Mouse (Mus musculus) embryonic facial prominence, embryonic 15.5 days (tissue): ENCODE measurements around the gene Hist2h2bb. TPM values are rescaled to one million over a fixed set of nuclear protein-coding genes. Genes with fewer than 3 reads are reported as not detected.
"Not testable (repeated sequence)": the region's sequence is repeated elsewhere in the genome, so short reads cannot be mapped to it uniquely, and the experiment has no call there.

ENCODE experiments used
- ATAC-seq: fragments of 200-750 bp; cut with Nextera tagmentation; 2 replicates; pipeline ENCODE4 v1.8.0; 2017; ENCODE audit warnings: low read depth, moderate TSS enrichment; ENCODE audit not compliant: insufficient number of reproducible peaks, low FRiP score, low TSS enrichment
- H3K27ac ChIP-seq: fragments of 300-500 bp; sonication (generic); replicated peaks from 2 replicates; pipeline ENCODE4 v1.5.1; 2015; ENCODE audit warnings: mild to moderate bottlenecking, inconsistent platforms
- H3K27me3 ChIP-seq: fragments of 300-500 bp; sonication (generic); 2 replicates; pipeline ENCODE4 v1.6.1; 2015; ENCODE audit warnings: inconsistent platforms
- H3K36me3 ChIP-seq: fragments of 300-500 bp; sonication (generic); 2 replicates; pipeline ENCODE4 v1.6.1; 2015; ENCODE audit warnings: mild to moderate bottlenecking, inconsistent platforms
- H3K4me1 ChIP-seq: fragments of 300-500 bp; sonication (generic); 2 replicates; pipeline ENCODE4 v1.6.1; 2015; ENCODE audit warnings: inconsistent platforms
- H3K4me2 ChIP-seq: fragments of 300-500 bp; sonication (generic); replicated peaks from 2 replicates; pipeline ENCODE4 v1.6.1; 2015; ENCODE audit warnings: mild to moderate bottlenecking, inconsistent platforms
- H3K4me3 ChIP-seq: fragments of 300-500 bp; sonication (generic); replicated peaks from 2 replicates; pipeline ENCODE4 v1.5.1; 2015; ENCODE audit warnings: mild to moderate bottlenecking, inconsistent platforms
- H3K9ac ChIP-seq: fragments of 300-500 bp; sonication (generic); 2 replicates; pipeline ENCODE4 v1.6.1; 2015; ENCODE audit warnings: inconsistent platforms
- H3K9me3 ChIP-seq: fragments of 300-500 bp; sonication (generic); replicated peaks from 2 replicates; pipeline ENCODE4 v1.6.1; 2016; ENCODE audit warnings: inconsistent platforms
- WGBS: fragments of 180-500 bp; shearing (Covaris S2); methylation state at CpG from one replicate; pipeline ENCODE4 v1.1.7; 2015; 5-methylcytosine and 5-hydroxymethylcytosine counted together
- polyA plus RNA-seq: library from polyadenylated mRNA; unstranded; fragments of >200 nt; fragmentation: Nextera tagmentation; extraction: Ambion mirVana; gene quantifications from 2 replicates; pipeline ENCODE4 v1.2.1, GENCODE M21; 2015

The Hist2h2bb gene
- polyA plus RNA-seq, 1 experiment from 2014 or later, result 7.0 TPM

DNA sequence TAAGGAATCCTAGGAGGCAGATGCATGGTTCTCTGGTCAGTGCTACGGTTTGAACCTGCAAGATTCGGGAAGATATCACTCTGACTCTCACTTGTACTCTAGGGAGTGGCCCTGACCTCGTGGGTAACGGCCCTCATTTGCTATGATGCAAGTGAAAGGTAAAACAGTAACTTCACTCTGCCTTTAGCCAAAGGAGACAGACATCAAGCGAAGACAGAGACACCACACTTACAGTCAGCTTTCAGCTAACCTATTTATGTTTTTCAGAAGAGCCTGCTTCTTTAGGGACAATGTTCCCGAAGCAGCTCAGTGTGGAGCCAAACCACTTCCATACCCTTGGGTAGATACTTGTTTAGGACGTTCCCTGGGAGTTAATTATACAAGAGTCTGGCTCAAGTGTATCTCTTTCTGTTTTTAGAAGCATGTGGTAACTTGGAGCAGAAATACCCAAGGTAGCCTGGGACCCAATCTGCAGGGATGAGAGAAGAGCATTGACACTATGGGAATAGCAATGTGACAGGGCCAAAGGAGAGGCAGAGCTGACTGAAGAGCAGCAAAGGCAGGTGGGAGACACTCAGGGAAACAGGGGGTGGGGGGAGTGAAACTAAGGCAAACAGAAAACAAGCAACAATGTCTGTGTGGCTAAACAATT, 25.5 kb upstream of the Hist2h2bb start:
- peak overlapping the region; percentile 54 for H3K4me3 ChIP-seq
- no peaks in the 10 kb centered on the region for H3K27me3 ChIP-seq
- H3K4me1 ChIP-seq, result peaks cover 30% of the 10 kb centered on the region
- ATAC-seq, result no peak
- H3K9ac ChIP-seq, result 0 out of 2 replicates have a peak overlapping the region, but pooled peaks have one; percentile 64
- H3K27ac ChIP-seq, result peak overlapping the region; percentile 99
- no peaks in the 10 kb centered on the region for H3K36me3 ChIP-seq
- H3K9me3 ChIP-seq, result no peaks in the 10 kb centered on the region
- 75% methylated on average over 7 of the region's 7 CpGs for WGBS
- peak overlapping the region; percentile 60 for H3K4me2 ChIP-seq

DNA sequence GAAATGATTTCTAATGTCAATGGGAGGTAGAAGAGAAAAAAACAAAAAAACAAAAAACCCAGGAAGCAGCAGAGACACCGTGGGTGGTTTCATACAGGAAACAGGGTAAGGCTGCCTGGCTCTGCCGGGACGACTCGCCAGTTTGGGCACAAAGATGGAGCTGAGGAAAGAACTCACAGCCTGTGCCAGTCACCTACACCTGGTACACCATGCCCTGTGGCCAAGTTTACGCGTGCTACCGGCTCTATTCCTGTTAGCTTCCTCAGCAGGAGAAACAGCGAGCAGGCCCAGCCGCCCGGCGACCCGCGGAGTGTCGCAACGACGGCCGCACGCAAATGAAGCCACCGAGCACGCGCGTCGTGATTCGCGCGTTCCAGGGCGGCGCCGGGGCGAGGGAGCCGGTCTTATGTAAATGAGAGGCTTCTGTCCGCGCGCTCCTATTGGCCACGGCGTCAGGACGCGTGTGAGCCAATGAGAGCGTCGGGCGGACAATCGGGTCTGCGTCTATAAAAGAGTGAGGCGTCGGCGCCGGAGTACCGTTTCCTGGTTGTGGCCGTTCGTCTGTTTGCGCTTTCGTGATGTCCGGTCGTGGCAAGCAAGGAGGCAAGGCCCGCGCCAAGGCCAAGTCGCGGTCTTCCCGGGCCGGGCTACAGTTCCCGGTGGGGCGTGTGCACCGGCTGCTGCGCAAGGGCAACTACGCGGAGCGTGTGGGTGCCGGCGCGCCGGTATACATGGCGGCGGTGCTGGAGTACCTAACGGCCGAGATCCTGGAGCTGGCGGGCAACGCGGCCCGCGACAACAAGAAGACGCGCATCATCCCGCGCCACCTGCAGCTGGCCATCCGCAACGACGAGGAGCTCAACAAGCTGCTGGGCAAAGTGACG, 24.3 kb upstream of the Hist2h2bb start, which contains the start of gene Hist2h2aa1:
Gene Hist2h2aa1 (plus strand): TSS at position 495 of the 884 bp plus-strand sequence.
- peak within 1 kb of the TSS; percentile 60 for H3K4me2 ChIP-seq

GRCm38 (mm10) chr3:96246018-96246417, 23.5 kb upstream of the Hist2h2bb start:
- ATAC-seq, H3K27me3 ChIP-seq, H3K9me3 ChIP-seq, H3K36me3 ChIP-seq, H3K9ac ChIP-seq: not testable (repeated sequence)
- Histone ChIP-seq H3K27ac (peak overlapping the region; percentile 83; the same call in 1 of the 2 replicates), H3K4me3 (peak overlapping the region; percentile 36), H3K4me1 (peaks cover 27% of the 10 kb centered on the region), H3K4me2 (0 out of 2 replicates have a peak overlapping the region, but pooled peaks have one; percentile 25)
- under 1% methylated on average over 11 of the region's 21 CpGs for WGBS

More for the DNA sequence above, 24.3 kb upstream of the Hist2h2bb start, which contains the start of gene Hist2h2aa1:
- H3K9ac ChIP-seq, result peak within 1 kb of the TSS; percentile 64
- H3K9me3 ChIP-seq, H3K27me3 ChIP-seq, H3K36me3 ChIP-seq: not testable (repeated sequence)
- H3K27ac ChIP-seq, result peak within 1 kb of the TSS; percentile 99
- peak within 1 kb of the TSS; percentile 54 for H3K4me3 ChIP-seq
- peaks cover 31% of the 10 kb centered on the region for H3K4me1 ChIP-seq
- 0% methylated on average over 21 of the region's 88 CpGs for WGBS
- peak; percentile 88 for ATAC-seq

DNA sequence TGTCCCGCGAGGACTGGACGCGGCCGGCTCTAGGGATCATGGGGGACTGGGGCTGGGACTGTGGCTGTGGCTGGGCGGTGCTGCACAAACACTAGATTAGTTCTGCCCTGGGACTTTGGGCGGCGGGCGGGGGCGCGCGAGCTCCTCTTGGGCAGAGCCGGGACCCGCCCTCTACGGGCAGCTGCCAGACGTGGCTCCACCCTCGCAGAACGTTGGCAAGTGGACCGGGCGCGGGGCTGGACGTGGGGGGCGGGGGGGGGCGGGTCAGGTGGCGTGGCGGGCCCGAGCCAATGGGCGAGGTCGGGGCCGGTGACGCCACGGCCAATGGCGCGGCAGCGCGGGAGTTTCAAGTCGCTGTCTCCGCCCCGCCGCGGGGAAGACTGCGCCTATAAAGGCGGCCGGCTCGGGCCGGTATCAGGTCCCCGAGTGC, 23.1 kb upstream of the Hist2h2bb start, which contains the start of gene Hist2h3c1:
Gene Hist2h3c1 (plus strand): TSS at position 259 of the 430 bp plus-strand sequence.
- H3K4me3 ChIP-seq, result peak within 1 kb of the TSS; percentile 41
- H3K27me3 ChIP-seq, H3K36me3 ChIP-seq, H3K9me3 ChIP-seq: not testable (repeated sequence)
- peak within 1 kb of the TSS; percentile 83; the same call in 1 of the 2 replicates for H3K27ac ChIP-seq
- peak within 1 kb of the TSS; percentile 40 for H3K9ac ChIP-seq
- peak; percentile 94 for ATAC-seq
- peaks cover 25% of the 10 kb centered on the region for H3K4me1 ChIP-seq
- peak within 1 kb of the TSS; percentile 44 for H3K4me2 ChIP-seq
- WGBS, result 0% methylated on average over 5 of the region's 47 CpGs

GRCm38 (mm10) chr3:96247356-96248140, 22.0 kb upstream of the Hist2h2bb start:
- Histone ChIP-seq H3K4me2 (peak overlapping the region; percentile 44), H3K27me3 (no peaks in the 10 kb centered on the region), H3K4me1 (peaks cover 22% of the 10 kb centered on the region), H3K9me3 (no peaks in the 10 kb centered on the region), H3K36me3 (no peaks in the 10 kb centered on the region), H3K27ac (0 out of 2 replicates have a peak overlapping the region, but pooled peaks have one; percentile 51), H3K4me3 (peak overlapping the region; percentile 41), H3K9ac (peak overlapping the region; percentile 40)
- WGBS, result 1% methylated on average over 11 of the region's 11 CpGs
- ATAC-seq, result no peak

GRCm38 (mm10) chr3:96248141-96249033, 21.2 kb upstream of the Hist2h2bb start:
- peaks cover 19% of the 10 kb centered on the region for H3K4me1 ChIP-seq
- 51% methylated on average over 6 of the region's 6 CpGs for WGBS
- no peaks in the 10 kb centered on the region for H3K27me3 ChIP-seq
- no peak for ATAC-seq
- peak overlapping the region; percentile 41 for H3K4me3 ChIP-seq
- H3K9me3 ChIP-seq, result no peaks in the 10 kb centered on the region
- H3K36me3 ChIP-seq, result no peaks in the 10 kb centered on the region
- no peak overlapping the region for H3K27ac ChIP-seq
- peak overlapping the region; percentile 44 for H3K4me2 ChIP-seq
- H3K9ac ChIP-seq, result no peak overlapping the region

DNA sequence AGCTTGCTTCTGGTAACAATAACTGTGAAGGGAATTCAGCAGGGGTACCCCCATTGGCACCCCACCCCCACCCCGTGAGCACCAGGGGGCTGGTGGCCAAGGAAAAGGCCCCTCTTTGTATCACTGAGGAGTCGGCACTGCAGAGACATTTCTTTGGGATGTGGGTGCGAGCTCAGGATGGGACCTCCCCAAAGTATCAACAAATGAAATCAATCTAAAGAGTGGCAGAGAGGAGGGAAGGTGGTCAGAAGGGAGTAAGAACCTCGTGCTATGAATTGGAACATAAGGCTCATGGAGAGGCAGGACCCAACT, 20.6 kb upstream of the Hist2h2bb start:
- H3K4me3 ChIP-seq, result peak overlapping the region; percentile 41; the same call in 1 of the 2 replicates
- no peak overlapping the region for H3K9ac ChIP-seq
- H3K9me3 ChIP-seq, result no peaks in the 10 kb centered on the region
- H3K36me3 ChIP-seq, result no peaks in the 10 kb centered on the region
- no peak for ATAC-seq
- no peaks in the 10 kb centered on the region for H3K27me3 ChIP-seq
- H3K4me2 ChIP-seq, result peak overlapping the region; percentile 44
- 53% methylated on average over 4 of the region's 4 CpGs for WGBS
- peaks cover 17% of the 10 kb centered on the region for H3K4me1 ChIP-seq
- H3K27ac ChIP-seq, result no peak overlapping the region

DNA sequence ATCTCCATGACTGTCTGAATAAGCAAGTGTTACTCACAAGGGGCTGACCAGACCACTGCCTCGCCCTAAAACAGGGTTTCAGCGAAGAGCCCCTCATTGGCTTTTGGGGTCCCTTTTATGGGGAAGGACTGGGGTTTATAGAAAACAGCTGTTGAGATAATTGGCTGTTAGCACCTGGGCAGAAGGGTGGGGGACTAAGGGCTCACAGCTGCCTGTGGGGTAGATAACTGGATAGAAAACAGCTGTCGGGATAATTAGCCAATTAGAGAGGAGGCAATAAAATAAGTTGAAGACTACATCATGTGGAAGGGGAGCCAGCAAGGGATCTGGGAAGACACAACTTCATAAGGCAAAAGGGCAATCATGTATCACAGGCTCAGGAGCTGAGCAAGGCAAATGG, 18.7 kb upstream of the Hist2h2bb start:
- peaks cover 15% of the 10 kb centered on the region; the same call in 1 of the 2 replicates for H3K4me1 ChIP-seq
- H3K9ac ChIP-seq, result no peak overlapping the region
- WGBS, result 49% methylated on average over 3 of the region's 3 CpGs
- no peaks in the 10 kb centered on the region for H3K27me3 ChIP-seq
- ATAC-seq, result no peak
- no peak overlapping the region for H3K4me3 ChIP-seq
- H3K4me2 ChIP-seq, result no peak overlapping the region
- H3K9me3 ChIP-seq, result no peaks in the 10 kb centered on the region
- H3K36me3 ChIP-seq, result no peaks in the 10 kb centered on the region
- H3K27ac ChIP-seq, result no peak overlapping the region

DNA sequence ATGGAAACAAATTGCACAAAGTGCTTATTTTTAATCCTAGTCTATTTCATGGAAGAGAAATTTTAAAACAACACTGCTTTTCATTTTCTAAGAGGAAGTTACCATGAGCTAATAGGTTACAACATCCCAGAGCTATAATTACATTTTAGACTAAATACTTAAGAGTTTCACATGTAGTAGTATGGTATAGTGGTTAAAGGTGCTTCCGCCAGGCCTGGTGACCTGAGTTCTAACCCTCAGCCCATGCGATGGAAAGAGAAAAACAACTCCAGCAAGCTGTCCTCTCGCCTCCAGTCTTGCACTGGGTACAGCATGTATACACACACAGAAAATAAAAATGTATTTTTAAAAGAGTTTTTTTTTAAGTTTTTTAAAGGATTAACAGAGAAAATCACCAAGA, 17.8 kb upstream of the Hist2h2bb start:
- no peak overlapping the region for H3K27ac ChIP-seq
- peaks cover 15% of the 10 kb centered on the region; the same call in 1 of the 2 replicates for H3K4me1 ChIP-seq
- WGBS, result 83% methylated on average over 3 of the region's 3 CpGs
- no peaks in the 10 kb centered on the region for H3K9me3 ChIP-seq
- H3K9ac ChIP-seq, result no peak overlapping the region
- no peaks in the 10 kb centered on the region for H3K36me3 ChIP-seq
- ATAC-seq, result no peak
- H3K4me3 ChIP-seq, result no peak overlapping the region
- H3K27me3 ChIP-seq, result no peaks in the 10 kb centered on the region
- no peak overlapping the region for H3K4me2 ChIP-seq

DNA sequence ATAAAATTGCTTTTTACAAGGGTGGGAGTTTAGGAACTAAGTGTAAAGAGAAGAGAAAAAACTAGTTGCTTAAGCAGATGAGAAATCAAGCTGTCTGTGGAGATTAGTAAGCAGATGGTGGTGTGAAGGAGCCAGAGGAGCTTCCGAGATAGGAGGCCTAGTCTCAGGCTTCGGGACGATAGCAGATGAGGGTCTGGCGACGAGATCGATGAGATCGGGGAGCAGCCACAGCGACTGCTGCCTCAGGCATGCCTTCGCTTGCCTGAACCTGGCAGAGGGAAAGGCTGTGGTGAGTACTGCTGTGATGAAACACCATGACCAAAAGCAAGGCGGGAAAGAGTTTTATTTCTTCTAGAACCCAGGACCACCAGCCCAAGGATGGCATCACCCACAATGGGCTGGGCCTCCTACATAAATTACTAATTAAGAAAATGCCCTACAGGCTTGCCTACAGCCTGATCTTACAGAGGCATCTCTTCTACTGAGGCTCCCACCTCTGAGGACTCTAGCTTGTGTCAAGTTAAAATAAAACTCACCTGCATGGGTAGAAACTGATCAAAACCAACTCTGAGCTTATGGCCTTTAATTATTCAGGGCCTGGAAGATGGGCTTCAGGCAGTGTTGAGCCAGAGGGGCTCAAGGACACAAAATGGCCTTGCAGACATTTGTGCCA, 14.7 kb upstream of the Hist2h2bb start:
- Histone ChIP-seq H3K4me2 (no peak overlapping the region), H3K9ac (no peak overlapping the region), H3K27me3 (no peaks in the 10 kb centered on the region), H3K4me3 (no peak overlapping the region), H3K27ac (no peak overlapping the region), H3K4me1 (0 out of 2 replicates have a peak, but pooled peaks cover 5% of the 10 kb centered on the region), H3K9me3 (no peaks in the 10 kb centered on the region), H3K36me3 (no peaks in the 10 kb centered on the region)
- ATAC-seq, result no peak
- WGBS, result 37% methylated on average over 10 of the region's 10 CpGs
